11 mouse cellular contexts compared by ENCODE assay signal in genomic region chr17:5284783-5285182, GRCm38 (mm10).
A peak's percentile ranks its signal among the peaks of the same experiment; 100 is the strongest.
DNase-seq lines count a peak whose midpoint lies in the region; ATAC-seq and TF ChIP-seq lines count a peak whose summit lies in the region.
"Had no signal": no experiment of that assay in that cellular context is flagged by ENCODE, and none has a peak within 500 bp of the region (broad histone marks: within the 10 kb centered on the region; RNA-seq: fewer than 3 reads in every experiment).

No protein-coding gene starts in this region.

- no peaks in the 10 kb centered on the region for H3K27me3 ChIP-seq in neural tube, embryonic 15.5 days (replicated peaks)
- H3K27me3 ChIP-seq: heart, embryonic 13.5 days; kidney, embryonic 15.5 days; lung, embryonic 15.5 days had no signal

- no peak overlapping the region for H3K9ac ChIP-seq in neural tube, embryonic 15.5 days (replicated peaks)
- H3K9ac ChIP-seq: heart, embryonic 13.5 days; kidney, embryonic 15.5 days; lung, embryonic 15.5 days had no signal

- intact Hi-C loops in gastrocnemius, adult 2 months (cut with DNase I): no loop called here

- H3K4me3 ChIP-seq in gastrocnemius, adult 2 months: no peak overlapping the region
- H3K4me3 ChIP-seq in layer of hippocampus, adult 2 months: no peak overlapping the region
- no peak overlapping the region for H3K4me3 ChIP-seq in neural tube, embryonic 15.5 days (replicated peaks)
- H3K4me3 ChIP-seq: heart, embryonic 13.5 days; kidney, embryonic 15.5 days; lung, embryonic 15.5 days had no signal

- no peak overlapping the region for H3K4me2 ChIP-seq in neural tube, embryonic 15.5 days
- H3K4me2 ChIP-seq: heart, embryonic 13.5 days; kidney, embryonic 15.5 days; lung, embryonic 15.5 days had no signal

- H3K4me1 ChIP-seq in neural tube, embryonic 15.5 days: peaks cover 46% of the 10 kb centered on the region

- DNase-seq in gastrocnemius, adult 2 months: peak; percentile 39
- DNase-seq in gastrocnemius, postnatal 10 days: no peak
- DNase-seq in retina, postnatal 1 day: peak; percentile 37
- no peak for DNase-seq in retina, embryonic 14.5 days (ENCODE audit: low spot score)
- DNase-seq in layer of hippocampus, adult 2 months (ENCODE audit: low spot score in 2 of 2): peak; percentile 61 to 72
- DNase-seq in kidney, adult 8-10 months: no peak
- DNase-seq in kidney, postnatal 36 days: no peak

- H3K9me3 ChIP-seq in neural tube, embryonic 15.5 days (replicated peaks): no peaks in the 10 kb centered on the region
- H3K9me3 ChIP-seq: heart, embryonic 13.5 days; kidney, embryonic 15.5 days; lung, embryonic 15.5 days had no signal

- no peak overlapping the region for H3K27ac ChIP-seq in gastrocnemius, adult 2 months
- H3K27ac ChIP-seq in layer of hippocampus, adult 2 months: peak overlapping the region; percentile 94
- no peak overlapping the region for H3K27ac ChIP-seq in neural tube, embryonic 15.5 days (replicated peaks)
- H3K27ac ChIP-seq: heart, embryonic 13.5 days; kidney, embryonic 15.5 days; lung, embryonic 15.5 days had no signal

- ATAC-seq in neural tube, embryonic 15.5 days (ENCODE audit: low FRiP score): peak; percentile 49; the same call in 1 of the 2 replicates

- WGBS in neural tube, embryonic 15.5 days: 55% methylated on average over 10 of the region's 10 CpGs

- no peaks in the 10 kb centered on the region for H3K36me3 ChIP-seq in neural tube, embryonic 15.5 days

- TF ChIP-seq CTCF in gastrocnemius, adult 2 months (IDR thresholded peaks at IDR 0.05): no peak
- TF ChIP-seq CTCF in layer of hippocampus, adult 2 months (conservative IDR thresholded peaks at IDR 0.05): no peak

Comparison
In these comparisons a context has a peak if more than half of its experiments do, and no peak if none do; other contexts are left out.
1. DNase-seq: peak in gastrocnemius, adult 2 months (single experiment), retina, postnatal 1 day (single experiment) and layer of hippocampus, adult 2 months (2 of 2); none in gastrocnemius, postnatal 10 days (single experiment), retina, embryonic 14.5 days (single experiment), kidney, adult 8-10 months (0 of 2) and kidney, postnatal 36 days (0 of 2).